Mouse (Mus musculus) gastrocnemius, postnatal 14 days (tissue): Measurements from ENCODE around the gene Map7d2. TPM values are rescaled to one million over a fixed set of nuclear protein-coding genes. Genes with fewer than 3 reads are reported as not detected.

Source experiments
- DNase-seq: peaks from one replicate; pipeline ENCODE4 v3.0.0; 2021; ENCODE audit warnings: mixed read lengths
- intact Hi-C: fragments of 180-260 bp; cut with DNase I; formaldehyde crosslinking; loops from one replicate; pipeline ENCODE4 v1.15.1; 2025; ENCODE audit warnings: low total_unique reads
- total RNA-seq, 2 experiments: library from RNA; stranded (reverse); gene quantifications; 2 replicates each; pipeline ENCODE4 v1.2.3; 2021

The Map7d2 gene
- total RNA-seq, 2 experiments from 2014 or later = 0.16 to 0.82 TPM

DNA sequence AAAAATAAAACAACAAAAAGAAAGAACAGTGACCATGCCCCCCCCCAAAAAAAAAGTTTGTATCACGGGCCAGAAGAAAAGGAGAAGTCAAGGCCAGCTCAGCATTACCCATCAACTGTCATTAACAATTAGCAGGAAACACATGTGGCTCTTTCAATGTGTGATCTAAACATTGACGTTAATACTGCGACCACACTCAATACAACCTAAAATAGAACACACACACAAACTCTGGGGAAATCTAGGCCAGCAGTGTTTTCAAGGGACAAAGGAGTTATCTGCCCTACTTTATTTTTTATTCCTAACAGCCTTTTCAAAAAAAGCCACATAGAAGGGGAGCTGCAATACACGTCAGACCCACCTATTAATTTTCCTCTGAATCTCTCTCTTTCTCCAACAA, 94.7 kb downstream of the Map7d2 start:
- DNase-seq = no peak
- intact Hi-C loops = no loop called here

DNA sequence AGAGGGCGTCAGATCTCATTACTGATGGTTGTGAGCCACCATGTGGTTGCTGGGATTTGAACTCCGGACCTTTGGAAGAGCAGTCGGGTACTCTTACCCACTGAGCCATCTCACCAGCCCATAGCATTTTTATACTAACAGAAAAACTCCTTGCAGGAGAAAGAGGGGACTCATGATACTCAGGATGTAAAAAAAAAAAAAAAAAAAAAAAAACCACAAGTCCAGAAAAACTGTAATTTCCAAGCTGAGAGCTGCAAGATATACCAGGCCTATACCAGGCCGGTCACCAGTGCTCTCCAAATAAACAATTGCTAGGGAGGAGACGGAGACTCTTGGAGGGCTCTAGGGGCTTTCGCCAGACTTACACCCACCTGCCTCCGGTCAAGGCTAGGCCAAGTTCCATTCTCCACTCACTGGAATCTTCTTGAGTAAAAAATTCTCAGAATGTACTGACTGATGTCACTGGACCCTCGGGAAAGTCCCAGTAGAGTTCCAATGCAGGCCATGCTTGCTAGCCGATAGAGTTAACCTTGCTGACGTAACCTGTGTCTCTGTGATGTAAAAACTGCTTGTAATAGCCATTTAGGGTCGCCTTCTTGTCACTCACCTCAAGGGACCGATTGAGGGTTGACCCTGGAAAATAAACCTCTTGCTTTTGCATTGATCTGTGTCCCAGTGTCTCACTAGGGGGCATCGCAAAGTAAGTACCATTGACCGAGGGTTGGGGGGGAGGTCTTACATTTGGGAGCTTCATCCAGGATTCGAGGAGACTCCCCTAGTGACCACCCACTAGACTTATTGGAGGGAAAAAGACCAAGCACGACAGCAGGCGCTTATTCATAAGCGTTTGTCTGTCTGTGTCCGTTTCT, 95.7 kb downstream of the Map7d2 start:
- DNase-seq = no peak
- intact Hi-C loops = no loop called here

GRCm38 (mm10) chrX:159510716-159511051, 96.3 kb downstream of the Map7d2 start:
- no peak for DNase-seq
- intact Hi-C loops = no loop called here

DNA sequence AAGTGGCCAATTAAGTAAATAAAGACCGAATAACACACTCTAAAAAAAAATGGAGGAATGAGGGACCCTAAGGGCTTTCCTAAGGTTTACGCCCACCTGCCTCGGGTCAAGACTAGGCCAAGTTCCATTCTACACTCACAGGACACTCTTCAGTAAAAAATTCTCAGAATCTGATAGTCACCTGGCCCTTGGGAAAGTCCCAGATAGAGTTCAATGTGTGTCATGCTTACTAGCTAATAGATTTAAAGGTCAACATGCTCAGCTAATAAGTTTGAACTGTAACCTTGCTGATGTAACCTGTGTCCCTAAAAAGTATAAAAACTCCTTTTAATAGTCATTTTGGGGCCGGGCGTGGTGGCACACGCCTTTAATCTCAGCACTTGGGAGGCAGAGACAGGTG, 101.2 kb downstream of the Map7d2 start:
- intact Hi-C loops = no loop called here
- no peak for DNase-seq

- intact Hi-C loops = no loop called here
- DNase-seq = no peak
Observed at GRCm38 (mm10) chrX:159521780-159522179, 107.4 kb downstream of the Map7d2 start.

- DNase-seq = no peak
- intact Hi-C loops = no loop called here
Observed at GRCm38 (mm10) chrX:159522651-159523050, 108.3 kb downstream of the Map7d2 start.

GRCm38 (mm10) chrX:159526388-159526787, 112.0 kb downstream of the Map7d2 start, which contains the start of gene Bclaf3:
TSS of gene Bclaf3 (plus strand) at chrX:159526688.
- no peak for DNase-seq
- intact Hi-C loops = no loop called here

DNA sequence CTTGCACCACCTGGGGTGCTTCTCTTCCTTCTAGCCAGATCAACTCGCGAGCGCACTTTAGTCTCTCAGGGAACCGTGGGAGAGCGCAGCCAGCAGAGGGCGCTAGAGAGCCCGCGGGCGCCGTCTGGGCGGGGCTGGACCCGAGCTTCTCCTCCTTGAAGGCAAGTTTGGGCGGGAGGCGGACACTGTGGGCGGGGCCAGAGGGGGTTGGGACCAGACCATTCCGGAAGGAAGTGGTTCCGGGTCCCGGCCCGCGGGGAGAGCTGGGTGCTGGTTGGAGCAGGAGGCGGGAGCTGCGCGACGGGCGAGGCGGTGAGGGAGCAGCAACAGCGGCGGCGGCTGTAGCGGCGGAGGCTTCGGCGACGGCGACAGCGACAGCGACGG, 118.0 kb downstream of the Map7d2 start:
- intact Hi-C loops = loop anchor here (10.0 kb wide), 1 partner anchor 72 kb away; no protein-coding TSS in a partner anchor
- DNase-seq = peak; percentile 97

- intact Hi-C loops = loop anchor here (10.0 kb wide), 1 partner anchor 72 kb away; no protein-coding TSS in a partner anchor
- DNase-seq = no peak
Observed at GRCm38 (mm10) chrX:159532811-159533462, 118.6 kb downstream of the Map7d2 start.

DNA sequence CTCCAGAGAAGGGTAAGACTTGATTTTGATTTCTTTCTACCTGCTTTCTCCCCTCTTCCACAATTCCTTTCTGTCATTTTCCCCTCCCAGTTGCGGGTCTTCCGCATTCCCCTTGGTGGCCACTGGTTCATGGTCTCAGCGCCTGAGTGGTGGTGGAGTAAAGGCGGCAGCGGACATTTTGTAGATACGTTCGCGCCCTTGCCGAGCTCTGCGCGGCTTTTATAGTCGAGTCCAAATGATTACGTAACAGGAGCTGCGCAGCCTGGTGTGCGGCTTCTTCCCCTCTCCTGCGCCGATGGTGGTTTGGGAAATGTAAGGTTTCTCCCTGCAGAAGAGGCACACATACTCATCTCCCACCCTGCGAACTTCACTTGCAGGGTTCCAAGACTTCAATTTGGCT, 127.6 kb downstream of the Map7d2 start:
- no peak for DNase-seq
- intact Hi-C loops = no loop called here

DNA sequence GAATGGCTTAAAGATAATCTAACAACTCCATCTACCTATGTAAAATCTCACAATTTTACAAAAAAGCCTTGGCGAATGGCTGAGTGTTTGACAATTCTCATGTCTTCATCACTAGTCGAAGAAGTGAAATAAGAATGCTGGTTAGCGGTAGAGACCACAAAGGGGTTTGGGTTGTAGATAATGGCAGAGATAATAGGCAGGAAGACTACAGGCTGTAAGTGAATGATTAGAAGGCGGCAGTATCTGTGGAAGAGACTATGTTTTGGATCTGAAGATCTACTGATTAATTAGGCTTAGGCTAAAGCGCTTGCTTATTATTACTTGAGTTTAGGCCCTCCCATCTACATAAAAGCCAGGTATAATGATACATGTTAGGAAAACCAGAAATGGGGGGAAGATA, 132.7 kb downstream of the Map7d2 start:
- DNase-seq = no peak
- intact Hi-C loops = no loop called here

Other genes with a start within 250 kb of the Map7d2 start
- 10 to 100 TPM; 58.8 to 78.0 TPM for gene Rps6ka3, start 204.3 kb upstream of the Map7d2 start, total RNA-seq
- gene Eif1ax, start 42.4 kb upstream of the Map7d2 start, total RNA-seq = 10 to 100 TPM; 74.1 to 76.0 TPM
- gene Bclaf3, start 112.1 kb downstream of the Map7d2 start, total RNA-seq = 1 to 10 TPM; 1.6 to 2.4 TPM
- gene Sh3kbp1, start 212.7 kb downstream of the Map7d2 start, total RNA-seq = 10 to 100 TPM; 25.0 to 26.0 TPM